Mouse (Mus musculus): ENCODE measurements around the gene Psma7. TPM values are rescaled to one million over a fixed set of nuclear protein-coding genes. Genes with fewer than 3 reads are reported as not detected.

Gene Psma7
- polyA plus RNA-seq, 1 experiment from 2014 or later: 665 TPM

Other genes with a start within 250 kb of the Psma7 start
- gene Taf4, start 65.8 kb downstream of the Psma7 start, polyA plus RNA-seq (2015; fragmentation: Nextera tagmentation; extraction: Ambion mirVana): 3.9 and 4.5 TPM in 2 replicates
- gene Lsm14b, start 17.4 kb downstream of the Psma7 start, polyA plus RNA-seq (2015; fragmentation: Nextera tagmentation; extraction: Ambion mirVana): 22.5 and 23.4 TPM in 2 replicates
- gene Ss18l1, start 76 bp upstream of the Psma7 start, polyA plus RNA-seq (2015; fragmentation: Nextera tagmentation; extraction: Ambion mirVana): 52.7 TPM in 2 replicates
- 31.9 and 35.0 TPM in 2 replicates for gene Mtg2, start 28.2 kb upstream of the Psma7 start, polyA plus RNA-seq (2015; fragmentation: Nextera tagmentation; extraction: Ambion mirVana)
- 3.1 TPM in 2 replicates for gene Hrh3, start 62.1 kb upstream of the Psma7 start, polyA plus RNA-seq (2015; fragmentation: Nextera tagmentation; extraction: Ambion mirVana)
- gene Osbpl2, start 76.9 kb upstream of the Psma7 start, polyA plus RNA-seq (2015; fragmentation: Nextera tagmentation; extraction: Ambion mirVana): 58.2 and 60.8 TPM in 2 replicates
- 208 and 213 TPM in 2 replicates for gene Adrm1, start 129.1 kb upstream of the Psma7 start, polyA plus RNA-seq (2015; fragmentation: Nextera tagmentation; extraction: Ambion mirVana)
- gene Lama5, start 183.4 kb upstream of the Psma7 start, polyA plus RNA-seq (2015; fragmentation: Nextera tagmentation; extraction: Ambion mirVana): 1.9 and 2.1 TPM in 2 replicates
- 444 and 445 TPM in 2 replicates for gene Rps21, start 214.9 kb upstream of the Psma7 start, polyA plus RNA-seq (2015; fragmentation: Nextera tagmentation; extraction: Ambion mirVana)
- 19.8 and 20.8 TPM in 2 replicates for gene Cables2, start 231.1 kb upstream of the Psma7 start, polyA plus RNA-seq (2015; fragmentation: Nextera tagmentation; extraction: Ambion mirVana)
- gene Rbbp8nl, start 247.4 kb upstream of the Psma7 start, polyA plus RNA-seq (2015; fragmentation: Nextera tagmentation; extraction: Ambion mirVana): not detected in 2 replicates